Mouse (Mus musculus) forebrain, embryonic 12.5 days (tissue): ENCODE results near the gene Polrmt. TPM values are rescaled to one million over a fixed set of nuclear protein-coding genes. Genes with fewer than 3 reads are reported as not detected.
A peak's percentile ranks its signal among the peaks of the same experiment; 100 is the strongest.

Source experiments
- ATAC-seq: fragments of 200-750 bp; cut with Nextera tagmentation; 2 replicates; pipeline ENCODE4 v1.8.0; 2017; ENCODE audit warnings: moderate TSS enrichment; ENCODE audit not compliant: low FRiP score
- H3K27ac ChIP-seq: fragments of 300-500 bp; sonication (generic); 2 replicates; pipeline ENCODE4 v1.5.1; 2016; ENCODE audit warnings: mild to moderate bottlenecking
- H3K27me3 ChIP-seq: fragments of 300-500 bp; sonication (generic); 2 replicates; pipeline ENCODE4 v1.6.1; 2016; ENCODE audit warnings: mild to moderate bottlenecking
- H3K36me3 ChIP-seq: fragments of 300-500 bp; sonication (generic); replicated peaks from 2 replicates; pipeline ENCODE4 v1.6.1; 2016; ENCODE audit warnings: mild to moderate bottlenecking
- H3K4me1 ChIP-seq: fragments of 300-500 bp; sonication (generic); 2 replicates; pipeline ENCODE4 v1.6.1; 2016
- H3K4me2 ChIP-seq: fragments of 300-500 bp; sonication (generic); 2 replicates; pipeline ENCODE4 v1.6.1; 2016; ENCODE audit warnings: mild to moderate bottlenecking, moderate library complexity
- H3K4me3 ChIP-seq: fragments of 300-500 bp; sonication (generic); replicated peaks from 2 replicates; pipeline ENCODE4 v1.5.1; 2016; ENCODE audit warnings: mild to moderate bottlenecking
- H3K9ac ChIP-seq: fragments of 300-500 bp; sonication (generic); 2 replicates; pipeline ENCODE4 v1.6.1; 2016; ENCODE audit warnings: mild to moderate bottlenecking
- H3K9me3 ChIP-seq: fragments of 300-500 bp; sonication (generic); 2 replicates; pipeline ENCODE4 v1.6.1; 2016
- WGBS: fragments of 180-500 bp; shearing (Covaris S2); methylation state at CpG from one replicate; pipeline ENCODE4 v1.1.7; 2016; 5-methylcytosine and 5-hydroxymethylcytosine counted together
- polyA plus RNA-seq: library from polyadenylated mRNA; unstranded; fragments of >200 nt; fragmentation: Nextera tagmentation; extraction: Ambion mirVana; gene quantifications from 2 replicates; pipeline ENCODE4 v1.2.1, GENCODE M21; 2016

The Polrmt gene
- polyA plus RNA-seq, 1 experiment from 2014 or later, result 43.7 TPM

DNA sequence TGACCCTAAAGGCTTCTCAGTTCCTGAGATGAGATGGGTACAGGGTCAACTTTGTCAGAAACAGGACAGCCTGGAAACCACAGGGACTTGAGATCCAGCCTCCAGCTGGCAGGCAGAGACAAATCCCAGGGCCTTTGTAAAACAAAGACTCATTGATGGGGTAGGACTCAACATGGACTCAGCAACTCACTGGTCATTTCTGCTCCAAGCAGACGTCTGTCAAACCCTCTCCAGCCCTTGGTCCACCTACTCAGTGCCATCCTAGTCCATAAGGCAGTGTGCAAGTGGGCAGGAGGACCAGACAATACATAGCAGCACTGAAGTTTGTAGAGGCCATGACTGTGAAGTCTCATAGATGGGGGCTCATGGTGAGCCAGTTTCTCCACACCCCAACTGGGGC lies 33.2 kb downstream of the Polrmt start:
- no peaks in the 10 kb centered on the region for H3K9me3 ChIP-seq
- no peak overlapping the region for H3K4me2 ChIP-seq
- no peak overlapping the region for H3K4me3 ChIP-seq
- peaks cover 44% of the 10 kb centered on the region for H3K27me3 ChIP-seq
- H3K36me3 ChIP-seq, result peaks cover 42% of the 10 kb centered on the region
- peaks cover 16% of the 10 kb centered on the region for H3K4me1 ChIP-seq
- no peak for ATAC-seq
- H3K27ac ChIP-seq, result no peak overlapping the region; the same call in 1 of the 2 replicates
- 33% methylated on average over 1 of the region's 1 CpGs for WGBS
- no peak overlapping the region for H3K9ac ChIP-seq

- 13% methylated on average over 4 of the region's 6 CpGs for WGBS
- no peak overlapping the region for H3K4me2 ChIP-seq
- no peaks in the 10 kb centered on the region for H3K9me3 ChIP-seq
- H3K9ac ChIP-seq, result no peak overlapping the region
- H3K4me3 ChIP-seq, result no peak overlapping the region
- H3K27me3 ChIP-seq, result peaks cover 39% of the 10 kb centered on the region
- peaks cover 42% of the 10 kb centered on the region for H3K36me3 ChIP-seq
- H3K27ac ChIP-seq, result peak overlapping the region; percentile 42; the same call in 1 of the 2 replicates
- H3K4me1 ChIP-seq, result peaks cover 16% of the 10 kb centered on the region
- no peak for ATAC-seq
Observed at GRCm38 (mm10) chr10:79712499-79713126, 33.8 kb downstream of the Polrmt start.

DNA sequence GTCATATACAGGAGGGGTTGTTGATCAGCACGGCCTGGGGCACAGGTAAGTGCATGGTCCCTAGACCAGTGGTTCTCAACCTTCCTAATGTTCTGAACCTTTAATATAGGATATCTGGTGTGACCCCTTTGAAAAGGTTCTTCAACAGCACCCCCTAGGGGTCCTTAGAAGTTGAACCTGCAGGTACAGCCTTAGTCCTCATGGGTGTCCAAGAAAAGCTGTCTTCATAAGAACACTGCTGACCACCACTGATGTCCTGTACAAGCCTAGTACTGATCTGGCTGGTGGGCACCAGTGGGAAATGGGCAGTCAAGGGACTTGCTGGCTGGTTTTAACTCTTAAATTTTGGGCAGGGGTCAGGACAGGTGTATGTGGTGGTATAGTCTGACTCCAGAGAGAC lies 34.4 kb downstream of the Polrmt start:
- H3K9me3 ChIP-seq, result no peaks in the 10 kb centered on the region
- WGBS, result 80% methylated on average over 1 of the region's 1 CpGs
- no peak for ATAC-seq
- no peak overlapping the region for H3K4me2 ChIP-seq
- H3K9ac ChIP-seq, result no peak overlapping the region
- no peak overlapping the region for H3K4me3 ChIP-seq
- no peak overlapping the region for H3K27ac ChIP-seq
- H3K4me1 ChIP-seq, result peaks cover 16% of the 10 kb centered on the region
- peaks cover 33% of the 10 kb centered on the region for H3K27me3 ChIP-seq
- H3K36me3 ChIP-seq, result peaks cover 45% of the 10 kb centered on the region

- 84% methylated on average over 7 of the region's 7 CpGs for WGBS
Observed at GRCm38 (mm10) chr10:79709307-79709706, 37.1 kb downstream of the Polrmt start.

GRCm38 (mm10) chr10:79708668-79709067 lies 37.7 kb downstream of the Polrmt start:
- Histone ChIP-seq H3K4me1 (peaks cover 33% of the 10 kb centered on the region), H3K36me3 (peaks cover 53% of the 10 kb centered on the region), H3K27ac (no peak overlapping the region), H3K4me3 (no peak overlapping the region), H3K4me2 (no peak overlapping the region), H3K9me3 (no peaks in the 10 kb centered on the region), H3K27me3 (no peaks in the 10 kb centered on the region), H3K9ac (no peak overlapping the region)
- WGBS, result 93% methylated on average over 21 of the region's 21 CpGs
- ATAC-seq, result no peak

More at GRCm38 (mm10) chr10:79709307-79709706, 37.1 kb downstream of the Polrmt start:
- H3K4me3 ChIP-seq, result no peak overlapping the region
- peaks cover 33% of the 10 kb centered on the region for H3K4me1 ChIP-seq
- H3K27ac ChIP-seq, result no peak overlapping the region
- peaks cover 5% of the 10 kb centered on the region; the same call in 1 of the 2 replicates for H3K27me3 ChIP-seq
- no peaks in the 10 kb centered on the region for H3K9me3 ChIP-seq
- H3K9ac ChIP-seq, result no peak overlapping the region
- no peak for ATAC-seq
- no peak overlapping the region for H3K4me2 ChIP-seq
- peaks cover 53% of the 10 kb centered on the region for H3K36me3 ChIP-seq

- Histone ChIP-seq H3K36me3 (peaks cover 53% of the 10 kb centered on the region), H3K9me3 (no peaks in the 10 kb centered on the region), H3K4me3 (no peak overlapping the region), H3K9ac (no peak overlapping the region; the same call in 1 of the 2 replicates), H3K27me3 (no peaks in the 10 kb centered on the region), H3K4me2 (no peak overlapping the region), H3K4me1 (peaks cover 33% of the 10 kb centered on the region), H3K27ac (no peak overlapping the region)
- 77% methylated on average over 4 of the region's 4 CpGs for WGBS
- ATAC-seq, result no peak
Observed at GRCm38 (mm10) chr10:79707759-79708158, 38.6 kb downstream of the Polrmt start.

- Histone ChIP-seq H3K4me1 (peaks cover 33% of the 10 kb centered on the region), H3K36me3 (peaks cover 49% of the 10 kb centered on the region), H3K9ac (0 out of 2 replicates have a peak overlapping the region, but pooled peaks have one; percentile 86), H3K4me3 (peak overlapping the region; percentile 10; the same call in 1 of the 2 replicates), H3K4me2 (0 out of 2 replicates have a peak overlapping the region, but pooled peaks have one; percentile 2), H3K9me3 (no peaks in the 10 kb centered on the region), H3K27ac (no peak overlapping the region), H3K27me3 (no peaks in the 10 kb centered on the region)
- WGBS, result 79% methylated on average over 1 of the region's 1 CpGs
- no peak for ATAC-seq
Observed at GRCm38 (mm10) chr10:79707162-79707561, 39.2 kb downstream of the Polrmt start.

DNA sequence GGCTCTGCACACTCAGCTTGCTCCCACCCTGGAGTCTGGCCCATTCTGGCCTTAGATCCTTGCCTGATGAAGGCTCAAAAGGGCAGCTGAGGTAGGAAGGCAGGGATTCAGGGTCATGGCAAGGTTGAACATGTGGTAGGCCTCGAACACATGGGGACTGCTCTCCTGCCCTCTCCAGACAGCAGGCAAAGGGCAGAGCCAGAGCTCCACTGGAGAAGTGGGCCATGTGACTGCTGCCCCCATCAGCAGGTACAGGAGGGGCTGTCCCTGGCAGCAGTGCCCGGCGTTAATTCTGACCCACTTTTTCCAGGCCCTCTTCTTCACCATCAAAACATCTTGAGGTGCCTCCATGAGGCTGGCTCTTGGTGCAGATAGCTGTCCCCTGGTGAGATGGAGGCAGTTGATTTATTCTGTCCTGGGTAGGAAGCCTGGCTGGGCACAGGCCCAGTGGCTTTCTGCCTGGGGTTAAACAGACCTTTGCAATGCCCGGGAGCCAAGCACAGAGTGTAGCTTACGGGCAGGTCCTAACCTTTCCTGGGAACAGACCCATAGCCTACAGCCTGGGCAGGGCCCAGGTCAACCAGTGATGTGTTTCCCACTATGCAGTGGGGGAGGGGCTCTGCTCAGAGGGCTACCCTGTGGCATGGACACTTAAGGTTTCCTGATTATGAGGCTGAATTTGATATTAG lies 39.8 kb downstream of the Polrmt start:
- Histone ChIP-seq H3K4me2 (peak overlapping the region; percentile 81), H3K4me1 (peaks cover 33% of the 10 kb centered on the region), H3K4me3 (peak overlapping the region; percentile 10; the same call in 1 of the 2 replicates), H3K27me3 (no peaks in the 10 kb centered on the region), H3K9ac (peak overlapping the region; percentile 86), H3K9me3 (no peaks in the 10 kb centered on the region), H3K36me3 (peaks cover 43% of the 10 kb centered on the region), H3K27ac (no peak overlapping the region)
- ATAC-seq, result no peak
- 86% methylated on average over 5 of the region's 5 CpGs for WGBS

DNA sequence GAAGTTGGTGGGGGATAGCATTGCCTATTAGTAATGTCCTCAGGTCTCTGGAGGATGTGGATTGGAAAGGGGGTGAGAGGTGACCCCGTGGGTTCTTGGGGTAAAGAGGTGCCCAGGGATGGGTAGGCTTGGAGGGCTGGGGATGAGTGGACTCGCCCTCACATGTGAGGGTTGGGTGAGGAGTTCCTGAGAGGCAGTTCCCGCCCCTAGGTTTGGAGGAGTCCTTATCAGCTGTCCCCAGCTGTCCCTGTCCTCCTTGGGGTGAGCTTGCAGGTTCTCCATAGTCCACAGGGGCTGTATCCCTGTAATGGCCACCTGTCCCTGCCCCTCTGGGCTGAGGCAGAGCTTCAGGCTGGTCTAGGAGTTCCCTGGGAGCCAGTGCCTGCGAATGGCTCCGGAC lies 40.4 kb downstream of the Polrmt start:
- H3K4me2 ChIP-seq, result peak overlapping the region; percentile 81
- H3K27me3 ChIP-seq, result no peaks in the 10 kb centered on the region
- H3K4me3 ChIP-seq, result peak overlapping the region; percentile 77
- peaks cover 36% of the 10 kb centered on the region for H3K4me1 ChIP-seq
- H3K9ac ChIP-seq, result peak overlapping the region; percentile 86
- 90% methylated on average over 5 of the region's 5 CpGs for WGBS
- H3K27ac ChIP-seq, result 0 out of 2 replicates have a peak overlapping the region, but pooled peaks have one; percentile 19
- peaks cover 37% of the 10 kb centered on the region for H3K36me3 ChIP-seq
- no peak for ATAC-seq
- no peaks in the 10 kb centered on the region for H3K9me3 ChIP-seq

DNA sequence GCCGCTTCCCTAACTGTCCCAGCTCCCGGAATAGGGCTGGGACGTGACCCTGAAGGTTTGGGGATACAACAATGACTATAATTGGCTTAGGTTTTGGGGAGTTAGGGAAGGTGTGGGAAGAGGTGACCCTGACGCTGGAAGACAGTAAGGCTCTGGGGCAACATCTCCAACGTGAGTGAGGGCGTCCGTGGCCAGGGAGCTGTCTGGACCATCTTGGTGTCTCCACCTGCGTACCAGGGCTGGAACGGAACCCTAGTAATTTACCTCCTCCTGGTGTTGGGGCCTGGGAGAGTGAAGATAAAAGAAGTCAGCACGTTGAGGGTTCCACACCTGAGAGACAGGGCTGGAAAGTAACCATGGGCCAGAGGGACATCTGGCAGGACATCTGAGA lies 41.4 kb downstream of the Polrmt start:
- peak overlapping the region; percentile 77 for H3K4me3 ChIP-seq

DNA sequence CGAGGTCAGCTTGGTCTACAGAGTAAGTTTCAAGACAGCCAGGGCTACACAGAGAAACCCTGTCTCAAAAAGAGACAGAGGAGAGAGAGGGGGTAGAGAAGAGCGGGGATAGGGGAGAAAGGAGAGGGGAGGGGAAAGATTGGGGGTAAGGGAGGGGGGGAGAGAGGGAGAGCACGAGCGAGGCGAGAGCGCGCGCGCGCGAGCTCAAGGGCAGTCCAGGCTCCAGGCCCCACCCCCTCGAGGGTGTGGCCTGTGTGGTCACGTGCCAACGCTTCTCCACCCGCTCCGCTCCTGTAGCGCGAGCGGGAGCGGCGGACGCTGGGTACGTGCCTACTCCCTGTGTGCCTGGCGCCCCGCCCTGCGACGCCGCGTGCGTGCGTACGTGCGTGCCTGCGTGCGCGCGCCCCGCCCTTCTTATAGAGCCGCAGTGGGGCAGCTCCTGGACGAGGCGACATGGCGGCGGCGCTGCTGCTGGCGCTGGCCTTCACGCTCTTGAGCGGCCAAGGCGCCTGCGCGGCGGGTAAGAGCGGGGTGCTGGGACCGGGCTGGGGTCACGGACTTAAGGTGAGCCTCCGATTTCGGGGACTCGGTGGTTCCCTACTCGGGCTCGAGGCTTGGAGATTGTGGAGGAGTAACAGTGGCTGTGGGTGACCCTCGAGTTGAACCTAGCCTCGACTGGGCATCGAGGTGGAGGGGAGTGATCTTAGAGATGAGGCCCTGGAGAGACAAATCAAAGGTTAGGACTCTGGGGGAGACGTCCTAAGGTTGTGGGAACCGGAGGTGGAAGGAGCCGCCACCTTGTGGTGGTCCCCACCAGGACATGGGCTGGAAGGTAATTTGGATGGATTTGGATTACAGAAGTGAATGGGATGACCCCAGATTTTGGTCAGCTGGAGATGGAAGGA lies 42.1 kb downstream of the Polrmt start, which contains the start of gene Bsg:
Bsg (plus strand) TSS at position 427 of the 905 bp plus-strand sequence.
- H3K9ac ChIP-seq, result peak within 1 kb of the TSS; percentile 86
- H3K9me3 ChIP-seq, result no peaks in the 10 kb centered on the region
- peak within 1 kb of the TSS; percentile 81 for H3K4me2 ChIP-seq
- H3K4me3 ChIP-seq, result peak within 1 kb of the TSS; percentile 77
- WGBS, result under 1% methylated on average over 60 of the region's 65 CpGs
- H3K36me3 ChIP-seq, result peaks cover 20% of the 10 kb centered on the region
- ATAC-seq, result peak; percentile 97
- H3K4me1 ChIP-seq, result peaks cover 36% of the 10 kb centered on the region
- H3K27ac ChIP-seq, result peak within 1 kb of the TSS; percentile 69
- no peaks in the 10 kb centered on the region for H3K27me3 ChIP-seq

More for the DNA sequence above, 41.4 kb downstream of the Polrmt start:
- Histone ChIP-seq H3K4me2 (peak overlapping the region; percentile 81), H3K27ac (no peak overlapping the region), H3K36me3 (peaks cover 27% of the 10 kb centered on the region), H3K4me1 (peaks cover 36% of the 10 kb centered on the region), H3K9me3 (no peaks in the 10 kb centered on the region), H3K27me3 (no peaks in the 10 kb centered on the region), H3K9ac (peak overlapping the region; percentile 86)
- 5% methylated on average over 10 of the region's 10 CpGs for WGBS
- 0 out of 2 replicates have a peak, but pooled peaks have one; percentile 0 for ATAC-seq
